Mouse (Mus musculus) gonadal fat pad, adult 2 months (tissue): ENCODE results near the gene Pkp4. TPM values are rescaled to one million over a fixed set of nuclear protein-coding genes. Genes with fewer than 3 reads are reported as not detected.
"Not testable (repeated sequence)": the region's sequence is repeated elsewhere in the genome, so short reads cannot be mapped to it uniquely, and the experiment has no call there.

Source experiments
- DNase-seq: peaks from one replicate; pipeline ENCODE4 v3.0.0-alpha.2; 2012; ENCODE audit warnings: low read depth
- polyA plus RNA-seq: library from polyadenylated mRNA; depleted of rRNA; stranded (reverse); fragments of >200 nt; gene quantifications from 2 replicates; pipeline ENCODE4 v1.2.3, GENCODE M21; 2012

Pkp4 gene
- polyA plus RNA-seq, 1 experiment, result 52.7 TPM

DNA sequence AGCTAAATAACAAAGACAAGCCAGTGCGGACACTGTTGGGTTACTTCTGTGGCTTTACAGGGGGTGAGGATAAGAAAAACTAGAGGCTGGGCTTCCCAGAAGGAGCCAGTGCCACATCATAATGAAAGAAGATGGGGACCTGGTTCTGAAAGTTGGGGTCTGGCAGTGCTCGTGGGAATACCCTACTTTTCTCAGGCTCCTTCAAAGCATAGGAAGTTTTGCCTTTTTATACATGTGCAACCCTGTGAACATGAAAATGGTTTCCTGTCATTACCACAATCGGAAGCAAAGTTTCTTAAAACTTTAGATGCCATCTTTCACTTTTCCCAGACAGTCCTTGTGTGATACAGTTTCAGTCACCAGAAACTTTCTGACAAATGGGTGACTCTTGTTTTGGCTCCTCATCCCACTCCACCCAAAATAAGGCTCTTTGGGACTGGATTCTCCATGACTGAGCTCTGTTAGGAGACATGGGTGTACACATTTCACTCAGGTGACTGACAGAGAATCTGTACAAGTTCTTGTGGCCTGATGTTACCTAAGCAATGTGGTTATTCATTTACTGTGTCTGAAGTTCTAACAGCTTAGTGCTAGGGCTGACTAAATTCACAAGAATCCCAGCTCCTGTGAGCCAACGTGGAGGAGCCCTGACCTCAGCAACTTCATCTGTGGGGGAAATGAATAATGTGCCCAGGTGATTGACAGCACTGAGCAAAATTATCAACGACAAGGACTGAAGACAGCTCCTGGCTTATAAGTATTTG lies 179.3 kb downstream of the Pkp4 start:
- DNase-seq, result no peak

DNA sequence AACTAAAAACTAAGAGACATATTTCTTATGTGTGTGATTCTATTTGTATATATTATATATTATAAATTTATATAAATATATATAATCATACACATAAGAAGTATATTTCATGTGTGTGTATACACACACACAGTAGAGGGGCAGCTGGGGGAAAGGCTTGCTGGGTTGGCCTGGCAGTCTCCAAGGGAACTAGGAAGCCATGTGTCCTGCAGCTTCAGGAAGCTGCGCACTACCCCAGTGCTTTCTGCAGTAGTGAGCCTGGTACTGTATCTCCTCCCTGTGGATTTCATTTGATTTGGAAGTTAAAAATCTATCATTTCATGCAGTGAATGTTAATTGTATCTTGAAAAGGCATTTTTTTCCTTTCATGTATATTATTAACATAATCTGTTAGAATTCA lies 180.2 kb downstream of the Pkp4 start:
- no peak for DNase-seq

GRCm38 (mm10) chr2:59342591-59343210 lies 182.1 kb downstream of the Pkp4 start:
- DNase-seq, result no peak

GRCm38 (mm10) chr2:59343834-59344233 lies 183.2 kb downstream of the Pkp4 start:
- no peak for DNase-seq

DNA sequence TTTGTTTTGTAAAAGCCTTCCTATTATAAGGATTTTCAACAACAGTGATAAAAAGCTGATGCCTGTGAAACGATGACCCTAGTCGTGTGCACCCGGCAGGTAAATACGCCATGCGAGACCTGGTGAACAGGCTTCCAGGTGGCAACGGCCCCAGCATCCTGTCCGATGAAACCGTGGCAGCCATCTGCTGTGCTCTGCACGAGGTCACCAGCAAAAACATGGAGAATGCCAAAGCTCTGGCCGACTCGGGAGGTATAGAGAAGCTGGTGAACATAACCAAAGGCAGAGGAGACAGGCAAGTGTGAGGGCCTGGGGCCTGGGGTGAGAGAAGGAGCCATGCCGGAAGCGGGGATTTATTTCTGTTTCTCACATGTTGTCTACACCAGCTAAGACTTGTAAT lies 184.0 kb downstream of the Pkp4 start:
- no peak for DNase-seq

DNA sequence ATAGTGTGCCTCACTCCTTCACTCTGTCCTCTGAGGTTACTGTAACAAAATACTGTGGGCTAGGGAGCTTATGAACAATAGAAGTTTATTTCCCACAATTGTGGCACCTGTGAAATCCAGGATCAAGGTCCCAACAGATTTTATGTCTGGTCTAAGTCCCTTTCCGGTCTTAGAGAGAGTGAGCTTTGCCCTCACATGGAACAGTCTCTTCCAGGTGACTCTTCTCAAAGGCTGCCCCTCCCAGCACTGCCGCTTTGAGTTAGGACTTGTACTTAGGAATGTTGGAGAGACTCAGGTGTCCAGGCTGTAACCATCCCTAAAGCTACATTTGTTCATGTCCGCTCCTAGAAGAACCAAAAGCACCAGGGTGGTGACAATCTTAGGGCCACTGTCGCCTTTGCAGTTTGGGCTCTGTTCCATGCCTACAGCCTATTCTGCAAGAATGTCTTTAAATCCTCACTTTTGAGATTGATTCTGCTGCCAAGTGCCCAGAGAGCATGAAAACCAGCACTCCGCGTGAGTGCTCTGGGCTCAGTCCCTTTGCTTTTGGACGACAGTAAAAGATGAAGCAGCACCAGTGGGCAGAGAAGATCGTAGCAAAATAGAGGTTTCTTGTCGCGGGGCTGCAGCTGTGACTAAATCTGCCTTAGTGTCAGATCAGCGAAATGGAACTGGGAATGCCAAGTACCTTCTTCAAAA lies 184.6 kb downstream of the Pkp4 start:
- DNase-seq, result no peak

DNA sequence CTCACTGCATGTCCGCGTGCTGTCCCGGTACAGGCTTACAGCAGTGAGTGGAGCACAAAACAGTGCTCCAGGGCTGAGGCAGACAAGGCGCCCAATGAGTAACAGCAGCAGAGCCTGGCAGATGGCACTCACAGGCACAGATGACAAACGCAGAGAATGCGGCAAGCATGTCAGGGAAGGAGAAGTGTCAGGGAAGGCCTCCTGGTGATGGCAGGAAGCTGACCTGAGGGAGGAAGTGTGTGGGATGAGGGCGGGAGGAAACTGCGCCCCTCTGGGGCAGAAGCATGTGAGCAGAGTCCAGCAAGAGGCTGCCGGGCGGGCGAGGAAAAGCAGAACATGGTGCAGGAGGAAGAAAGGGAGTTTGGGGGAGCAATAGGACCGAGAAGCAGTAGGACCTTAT lies 185.8 kb downstream of the Pkp4 start:
- no peak for DNase-seq

DNA sequence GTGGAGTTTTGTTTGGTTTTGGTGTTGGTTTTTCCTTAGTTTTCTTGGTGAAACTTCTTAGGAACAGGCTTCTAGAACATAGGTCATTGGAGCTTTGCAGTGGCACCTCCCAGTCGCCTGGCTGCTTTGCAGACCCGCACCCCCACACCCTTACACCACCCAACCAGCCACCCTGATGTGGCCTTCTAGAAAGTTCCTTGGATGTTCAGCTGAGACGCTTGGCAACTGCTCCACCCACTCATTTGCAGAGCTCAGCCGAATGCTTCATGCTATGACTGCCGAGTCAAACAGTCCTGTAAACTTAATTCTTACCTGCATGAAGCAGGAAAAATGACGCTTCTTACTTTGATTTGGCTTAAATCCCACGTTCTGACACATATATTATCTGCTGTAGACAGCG lies 187.9 kb downstream of the Pkp4 start:
- DNase-seq, result no peak

- DNase-seq, result no peak
These were observed 189.4 kb downstream of the Pkp4 start for GRCm38 (mm10) chr2:59350094-59350493.

DNA sequence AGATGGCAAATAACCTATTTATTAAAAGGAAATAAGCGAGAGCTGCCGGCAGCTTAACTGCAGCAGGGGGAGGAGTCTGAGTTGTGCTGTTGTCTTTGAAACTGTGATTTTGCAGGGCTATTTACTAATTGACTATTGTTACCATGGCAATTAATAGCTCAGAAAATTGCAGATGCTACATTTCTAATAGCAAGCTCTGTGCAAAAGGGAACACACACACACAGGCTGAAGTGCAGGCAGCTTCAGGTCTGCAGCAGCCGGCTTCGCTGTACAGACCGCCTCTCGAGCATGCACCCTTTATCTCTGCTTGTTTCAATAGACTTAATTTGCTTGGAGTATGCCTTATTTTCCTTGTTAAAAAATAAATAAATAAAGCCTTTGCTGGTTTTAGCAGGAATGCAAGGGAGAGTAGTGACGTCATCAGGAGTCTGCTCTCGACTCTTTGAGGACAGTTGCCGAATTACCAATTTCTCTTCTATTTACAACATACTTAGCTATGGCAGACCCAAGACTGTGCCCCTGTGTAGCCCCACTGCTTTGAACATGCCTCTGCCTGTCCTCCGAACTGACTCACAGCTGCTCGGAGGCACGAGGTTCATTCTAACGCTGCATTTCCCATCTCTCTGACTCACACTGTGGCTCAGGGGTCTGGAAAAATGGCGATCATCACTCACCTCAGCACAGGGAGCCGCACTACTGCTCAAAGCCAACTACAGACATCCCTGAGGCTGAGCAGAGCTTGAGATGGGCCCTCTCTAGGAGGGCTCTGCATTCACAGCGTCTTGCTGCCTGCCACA lies 190.9 kb downstream of the Pkp4 start:
- DNase-seq, result no peak

GRCm38 (mm10) chr2:59353821-59354220 lies 193.2 kb downstream of the Pkp4 start:
- no peak for DNase-seq

DNA sequence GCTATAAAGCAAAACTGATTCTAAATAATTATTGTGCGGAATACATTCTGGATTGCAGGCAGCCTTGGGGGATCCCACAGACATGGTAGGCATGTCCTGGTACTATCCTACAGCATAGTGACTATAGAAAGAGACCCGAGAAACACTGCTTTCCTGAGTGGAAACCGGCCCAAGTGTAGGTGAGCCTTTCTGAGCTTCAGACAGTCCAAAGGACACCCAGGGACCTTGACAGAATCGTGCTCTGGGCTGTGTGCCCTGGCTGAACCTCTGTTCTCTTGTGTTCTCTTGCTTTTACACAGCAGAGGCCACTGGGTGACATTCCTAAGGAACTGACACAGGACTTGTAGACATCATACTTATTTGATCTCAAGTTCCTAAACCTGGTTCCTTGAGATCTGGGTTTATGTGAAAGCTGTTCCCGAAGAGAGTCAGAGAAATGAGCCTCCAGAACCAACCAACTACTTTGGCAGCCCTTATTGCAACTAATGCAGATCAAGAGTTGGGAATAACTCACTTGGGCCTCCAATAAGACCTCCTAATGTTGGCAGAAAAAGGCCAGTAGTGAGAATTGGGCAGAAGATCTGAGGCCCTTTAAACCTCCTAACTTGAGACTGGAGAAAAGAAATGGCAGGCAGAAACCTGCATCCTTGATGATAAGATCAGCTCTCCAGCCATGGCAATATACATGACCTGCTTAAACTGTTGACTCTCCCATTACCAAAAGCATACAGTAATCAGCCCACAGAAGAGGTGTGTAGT lies 195.1 kb downstream of the Pkp4 start:
- no peak for DNase-seq

GRCm38 (mm10) chr2:59359760-59360342 lies 199.2 kb downstream of the Pkp4 start:
- DNase-seq, result no peak

GRCm38 (mm10) chr2:59361350-59361780 lies 200.7 kb downstream of the Pkp4 start:
- DNase-seq, result no peak

- no peak for DNase-seq
These were observed 203.6 kb downstream of the Pkp4 start for GRCm38 (mm10) chr2:59364156-59364842.

- DNase-seq, result no peak
These were observed 206.5 kb downstream of the Pkp4 start for GRCm38 (mm10) chr2:59367191-59367590.

GRCm38 (mm10) chr2:59373113-59373512 lies 212.5 kb downstream of the Pkp4 start:
- DNase-seq, result no peak

- no peak for DNase-seq
These were observed 217.4 kb downstream of the Pkp4 start for GRCm38 (mm10) chr2:59378096-59378495.

DNA sequence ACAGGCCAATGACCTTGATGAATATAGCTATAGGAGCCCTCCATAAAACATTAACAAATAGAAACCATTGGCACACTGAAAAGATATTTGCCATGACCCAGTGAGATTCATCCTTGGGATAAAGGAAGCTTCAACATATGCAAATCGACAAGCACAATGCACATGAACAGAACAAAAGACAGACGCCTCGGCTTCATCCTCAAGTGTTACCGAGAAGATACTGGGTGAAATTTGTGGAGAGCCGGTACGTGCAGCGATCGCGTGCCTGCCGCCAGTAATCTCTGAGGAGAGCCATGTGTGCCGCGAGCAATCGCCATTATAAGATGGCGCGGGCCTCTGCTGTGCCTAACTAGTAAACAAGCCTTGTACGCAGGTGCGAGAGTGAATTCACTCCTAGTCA lies 218.2 kb downstream of the Pkp4 start:
- not testable (repeated sequence) for DNase-seq

DNA sequence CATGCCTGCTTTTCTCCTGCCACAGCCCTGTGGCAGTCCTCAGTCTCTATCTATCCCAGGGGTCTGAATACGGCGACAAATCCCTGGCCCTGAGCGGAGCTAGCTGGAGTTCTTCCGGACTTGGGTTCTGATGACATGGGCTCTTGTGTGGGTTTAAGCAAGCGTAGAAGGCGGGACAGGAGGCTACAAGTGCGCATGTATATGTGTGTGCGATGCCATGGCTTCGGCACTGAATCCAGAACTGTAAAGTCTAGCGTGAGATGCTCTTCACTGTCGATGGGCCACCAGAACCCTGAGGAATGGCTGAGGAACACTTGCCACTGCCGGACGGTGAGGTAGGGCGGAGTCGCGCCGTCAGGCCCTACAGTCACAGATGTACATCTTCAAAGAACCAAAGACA lies 222.6 kb downstream of the Pkp4 start:
- no peak for DNase-seq
